Mouse (Mus musculus) thymus, postnatal 10 days (tissue): ENCODE data around the gene Scgb1b7.
"Not testable (repeated sequence)": the region's sequence is repeated elsewhere in the genome, so short reads cannot be mapped to it uniquely, and the experiment has no call there.

Experiments
- DNase-seq, 2 experiments: peaks; one replicate each; pipeline ENCODE4 v3.0.0; 2021; ENCODE audit warnings: low spot score in 2 of 2

Gene Scgb1b7

DNA sequence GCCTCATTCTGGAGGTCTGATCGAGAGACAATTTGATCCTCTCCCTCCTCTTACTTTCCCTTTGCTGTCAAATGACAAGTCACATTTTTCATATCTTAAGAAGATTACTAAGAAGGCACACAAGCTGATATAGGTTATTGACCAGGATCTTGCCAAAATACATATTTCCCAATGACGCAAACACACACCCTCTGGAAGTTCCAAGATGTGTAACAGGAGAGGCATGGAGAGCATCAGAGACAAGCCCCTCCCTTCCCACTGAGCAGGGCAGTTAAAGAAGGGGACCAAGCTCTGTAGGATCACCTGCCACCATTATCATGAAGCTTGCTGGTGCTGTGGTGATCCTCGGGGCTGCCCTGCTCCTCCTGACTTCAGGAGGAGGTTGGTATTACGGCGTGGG is at the start of gene Scgb1b7:
Gene Scgb1b7, plus strand, starts transcription at position 301 of the 400 bp plus-strand sequence.
- not testable (repeated sequence) for DNase-seq

DNA sequence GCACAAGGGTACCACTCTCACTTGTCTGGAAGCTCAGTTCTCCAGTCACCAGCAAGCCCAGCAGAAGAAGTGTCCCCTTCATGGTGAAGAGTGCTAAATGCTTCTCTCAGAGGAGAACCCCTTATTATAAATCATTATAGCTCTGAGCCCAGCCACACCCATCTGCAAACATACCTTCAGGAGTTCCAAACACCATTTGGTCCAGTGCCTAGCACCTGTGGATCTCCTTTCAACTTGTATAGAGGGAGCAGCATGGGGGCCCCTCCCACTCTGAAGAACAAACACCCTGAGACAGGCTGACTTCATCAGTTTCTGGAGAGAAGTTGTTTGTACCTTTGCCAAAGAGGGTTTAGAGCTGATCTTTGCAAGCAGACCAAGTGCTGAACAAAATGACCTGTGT is 6.8 kb upstream of the Scgb1b7 start, which contains the start of gene Scgb2b7:
Gene Scgb2b7, minus strand, starts transcription at position 101 of the 400 bp plus-strand sequence.
- not testable (repeated sequence) for DNase-seq
